Mouse (Mus musculus) layer of hippocampus, adult 2 months (tissue): Measurements from ENCODE around the gene Nxph4. TPM values are rescaled to one million over a fixed set of nuclear protein-coding genes. Genes with fewer than 3 reads are reported as not detected.

Experiments used
- DNase-seq, 2 experiments: peaks; one replicate each; pipeline ENCODE4 v3.0.0; 2022; ENCODE audit warnings: low spot score in 2 of 2
- H3K27ac ChIP-seq: fragments of 200-600 bp; 2 replicates; pipeline ENCODE4 v1.8.1; 2022
- H3K4me3 ChIP-seq: fragments of 200-600 bp; 2 replicates; pipeline ENCODE4 v1.8.1; 2022; ENCODE audit warnings: mild to moderate bottlenecking
- CTCF ChIP-seq: fragments of 200-600 bp; conservative IDR thresholded peaks from 2 replicates; pipeline ENCODE4 v1.8.1; 2022; ENCODE audit warnings: antibody characterized with exemption, mild to moderate bottlenecking, moderate library complexity
- total RNA-seq, 2 experiments: library from RNA; stranded (reverse); gene quantifications; 2 replicates each; pipeline ENCODE4 v1.2.3; 2021

The Nxph4 gene
- total RNA-seq, 2 experiments from 2014 or later = 1.2 to 1.6 TPM

GRCm38 (mm10) chr10:127564301-127564700 is 29.9 kb upstream of the Nxph4 start:
- no peak overlapping the region for H3K4me3 ChIP-seq
- no peak for DNase-seq
- no peak for TF ChIP-seq CTCF
- no peak overlapping the region for H3K27ac ChIP-seq

DNA sequence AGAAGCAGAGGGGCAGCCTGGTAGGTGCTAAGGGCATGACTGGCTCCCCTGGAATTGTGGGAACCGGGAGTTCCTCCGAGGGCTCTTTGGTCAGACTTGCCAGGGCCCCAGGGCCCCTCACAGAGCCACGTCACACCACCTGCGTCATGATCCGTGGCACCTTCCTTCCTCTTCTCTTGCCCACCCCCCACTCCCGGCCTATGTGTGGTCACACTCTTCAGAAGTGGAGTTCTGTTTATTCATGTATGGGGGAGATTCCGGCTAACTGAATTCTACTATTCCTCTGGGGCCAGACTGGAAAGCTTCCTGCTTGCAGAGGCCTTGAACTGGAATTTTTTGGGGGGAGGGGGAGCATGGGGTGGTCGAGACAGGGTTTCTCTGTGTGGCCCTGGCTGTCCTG is 29.5 kb upstream of the Nxph4 start:
- no peak for DNase-seq
- no peak overlapping the region for H3K27ac ChIP-seq
- H3K4me3 ChIP-seq = no peak overlapping the region
- TF ChIP-seq CTCF = no peak

DNA sequence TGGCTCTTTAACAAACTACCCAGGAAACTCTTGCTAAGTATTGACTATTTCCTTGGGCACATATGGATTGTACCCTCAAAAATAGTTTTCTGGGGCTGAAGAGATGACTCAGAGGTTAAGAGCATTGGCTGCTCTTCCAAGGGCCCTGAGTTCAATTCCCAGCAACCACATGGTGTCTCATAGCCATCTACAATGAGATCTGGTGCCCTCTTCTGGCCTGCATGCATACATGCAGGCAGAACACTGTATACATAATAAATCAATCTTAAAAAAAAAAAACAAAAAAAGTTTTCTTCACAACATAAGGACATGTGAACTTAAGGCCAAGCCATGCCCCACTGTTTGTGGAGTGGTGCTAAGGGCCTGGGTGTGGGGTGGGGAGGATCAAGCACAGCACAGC is 26.8 kb upstream of the Nxph4 start:
- no peak overlapping the region for H3K27ac ChIP-seq
- DNase-seq = no peak
- peak; percentile 70 for TF ChIP-seq CTCF
- H3K4me3 ChIP-seq = no peak overlapping the region

GRCm38 (mm10) chr10:127557397-127557796 is 23.0 kb upstream of the Nxph4 start:
- no peak for DNase-seq

DNA sequence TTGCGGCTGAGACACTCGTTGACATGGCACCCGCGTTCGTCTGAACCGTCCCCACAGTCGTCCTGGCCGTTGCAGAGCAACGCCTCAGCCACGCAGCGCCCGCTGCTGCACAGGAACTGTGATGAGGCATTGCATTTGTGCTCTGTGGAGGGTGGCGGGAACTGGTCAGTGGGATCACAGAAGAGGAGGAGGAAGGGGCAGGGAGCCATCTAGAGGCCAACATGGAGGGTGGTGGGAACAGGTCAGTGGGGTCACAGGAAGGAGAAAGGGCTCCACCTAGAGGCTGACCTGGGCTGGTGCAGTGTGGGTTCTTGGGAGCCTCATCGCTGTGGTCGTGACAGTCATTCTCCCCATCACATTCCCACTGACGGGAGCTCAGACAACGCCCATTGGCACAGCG is 21.3 kb upstream of the Nxph4 start:
- TF ChIP-seq CTCF = peak; percentile 77
- no peak for DNase-seq
- Histone ChIP-seq H3K4me3 (no peak overlapping the region), H3K27ac (no peak overlapping the region)

More at GRCm38 (mm10) chr10:127557397-127557796, 23.0 kb upstream of the Nxph4 start:
- peak; percentile 55 for TF ChIP-seq CTCF
- Histone ChIP-seq H3K27ac (no peak overlapping the region), H3K4me3 (no peak overlapping the region)

- no peak for DNase-seq
- H3K4me3 ChIP-seq = no peak overlapping the region
Observed at GRCm38 (mm10) chr10:127549892-127550291, 15.5 kb upstream of the Nxph4 start.

DNA sequence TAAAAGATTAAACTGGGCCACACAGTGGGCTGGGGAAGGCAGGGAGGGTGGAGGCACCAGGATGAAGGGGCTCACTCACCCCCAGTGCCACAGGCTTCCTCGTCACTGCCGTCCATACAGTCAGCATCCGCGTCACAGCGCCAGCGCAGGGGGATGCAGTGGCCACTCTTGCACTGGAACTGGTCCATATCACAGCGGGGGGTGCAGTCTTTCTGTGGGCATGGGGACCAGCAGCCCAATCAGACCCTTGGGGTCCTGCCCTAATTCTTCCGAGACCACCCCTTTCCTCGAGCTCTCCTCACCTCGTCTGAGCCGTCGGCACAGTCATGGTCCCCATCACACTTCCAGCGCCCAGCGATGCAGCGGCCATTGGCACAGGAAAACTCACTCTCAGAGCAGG is 13.9 kb upstream of the Nxph4 start:
- no peak for DNase-seq
- no peak overlapping the region for H3K4me3 ChIP-seq
- no peak for TF ChIP-seq CTCF
- H3K27ac ChIP-seq = no peak overlapping the region

More at GRCm38 (mm10) chr10:127549892-127550291, 15.5 kb upstream of the Nxph4 start:
- TF ChIP-seq CTCF = no peak
- H3K27ac ChIP-seq = no peak overlapping the region

DNA sequence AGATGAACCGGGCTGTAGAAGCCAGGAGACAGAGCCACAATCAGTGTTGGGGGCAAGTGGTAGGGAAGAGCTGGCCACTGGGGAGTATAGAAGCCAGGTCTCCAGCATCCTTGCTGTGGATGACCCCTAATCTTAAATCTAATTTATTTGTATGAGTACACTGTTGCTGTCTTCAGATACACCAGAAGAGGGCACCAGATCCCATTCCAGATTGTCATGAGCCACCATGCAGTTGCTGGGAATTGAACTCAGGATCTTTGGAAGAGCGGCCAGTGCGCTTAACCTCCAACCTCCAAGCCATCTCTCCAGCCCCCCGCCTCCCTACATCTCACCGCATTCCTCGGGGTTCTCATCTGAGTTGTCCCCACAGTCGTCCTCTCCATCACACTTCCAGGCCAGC is 12.1 kb upstream of the Nxph4 start:
- no peak for DNase-seq
- TF ChIP-seq CTCF = peak; percentile 70

DNA sequence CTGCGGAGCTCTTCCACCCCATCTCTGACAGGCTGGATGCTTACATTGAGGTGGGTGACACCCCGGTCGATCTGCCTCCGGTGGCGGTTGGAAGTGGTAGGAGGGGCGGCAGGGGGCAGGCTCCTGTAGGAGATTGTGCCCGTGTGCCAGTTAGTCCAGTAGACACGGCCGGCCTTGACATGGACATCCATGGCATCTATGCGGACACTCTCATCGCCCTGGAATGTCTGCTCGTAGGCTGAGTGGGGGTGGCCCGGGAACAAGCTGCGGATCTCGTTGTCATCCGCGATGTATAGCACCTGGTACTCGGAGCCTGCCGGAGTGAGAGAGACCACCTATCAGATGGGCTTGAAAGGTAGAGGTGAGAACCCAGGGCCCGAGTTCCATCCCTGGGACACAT is 10.0 kb upstream of the Nxph4 start:
- Histone ChIP-seq H3K27ac (no peak overlapping the region), H3K4me3 (no peak overlapping the region)
- no peak for DNase-seq
- TF ChIP-seq CTCF = no peak

More for the DNA sequence above, 12.1 kb upstream of the Nxph4 start:
- Histone ChIP-seq H3K4me3 (no peak overlapping the region), H3K27ac (no peak overlapping the region)

DNA sequence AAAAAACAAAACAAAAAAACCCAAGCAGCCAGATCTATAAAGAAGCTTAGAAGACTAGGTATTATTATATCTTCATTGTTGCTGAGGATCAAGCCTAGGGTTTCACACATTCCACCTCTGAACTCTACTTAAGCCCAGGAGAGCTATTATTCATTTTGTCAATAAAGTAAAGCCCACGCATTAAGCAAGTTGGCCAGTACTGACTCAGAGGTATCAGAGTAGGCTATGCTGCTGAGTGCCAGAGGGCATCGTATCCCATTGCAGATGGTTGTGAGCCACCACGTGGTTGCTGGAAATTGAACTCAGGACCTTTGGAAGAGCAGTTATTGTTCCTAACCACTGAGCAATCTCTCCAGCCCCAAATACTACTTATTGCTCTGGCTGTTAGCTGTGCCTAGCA is 9.6 kb upstream of the Nxph4 start:
- no peak for DNase-seq
- Histone ChIP-seq H3K27ac (no peak overlapping the region), H3K4me3 (no peak overlapping the region)
- TF ChIP-seq CTCF = no peak

GRCm38 (mm10) chr10:127542720-127543119 is 8.4 kb upstream of the Nxph4 start:
- TF ChIP-seq CTCF = no peak
- no peak for DNase-seq
- H3K4me3 ChIP-seq = no peak overlapping the region
- H3K27ac ChIP-seq = peak overlapping the region; percentile 53; the same call in 1 of the 2 replicates

DNA sequence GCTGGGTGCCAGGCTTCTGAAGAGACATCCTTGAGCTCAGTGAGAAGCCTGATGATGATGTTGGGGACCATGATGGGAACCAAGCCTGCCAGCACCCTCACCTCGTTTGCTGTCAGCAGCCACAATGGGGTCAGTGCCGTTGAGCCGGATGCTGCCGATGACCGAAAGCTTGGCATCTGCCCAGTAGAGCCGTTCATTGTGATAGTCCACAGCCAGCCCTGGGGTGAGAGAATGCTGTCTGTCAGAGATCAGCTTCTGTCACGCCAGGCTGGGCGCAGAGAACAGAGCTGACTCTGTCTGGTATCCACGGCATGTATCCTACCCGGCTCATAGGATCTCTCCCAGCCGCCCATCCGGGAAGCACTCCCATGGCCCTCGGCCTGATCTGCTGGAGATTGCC is 7.7 kb upstream of the Nxph4 start:
- DNase-seq = peak; percentile 34 to 41
- TF ChIP-seq CTCF = no peak
- H3K27ac ChIP-seq = peak overlapping the region; percentile 53; the same call in 1 of the 2 replicates
- no peak overlapping the region for H3K4me3 ChIP-seq

- H3K4me3 ChIP-seq = no peak overlapping the region
- no peak for TF ChIP-seq CTCF
- no peak for DNase-seq
- H3K27ac ChIP-seq = no peak overlapping the region
Observed at GRCm38 (mm10) chr10:127541510-127541909, 7.2 kb upstream of the Nxph4 start.

GRCm38 (mm10) chr10:127537854-127538583 is 3.7 kb upstream of the Nxph4 start:
- no peak overlapping the region for H3K27ac ChIP-seq

More at GRCm38 (mm10) chr10:127537854-127538583, 3.7 kb upstream of the Nxph4 start:
- peak; percentile 78 to 87 for DNase-seq
- TF ChIP-seq CTCF = peak; percentile 97
- H3K4me3 ChIP-seq = no peak overlapping the region
